Mouse (Mus musculus): ENCODE measurements around the gene Pip4k2a. TPM values are rescaled to one million over a fixed set of nuclear protein-coding genes. Genes with fewer than 3 reads are reported as not detected.

The Pip4k2a gene
- polyA plus RNA-seq, 1 experiment from 2014 or later, result 12.0 TPM

DNA sequence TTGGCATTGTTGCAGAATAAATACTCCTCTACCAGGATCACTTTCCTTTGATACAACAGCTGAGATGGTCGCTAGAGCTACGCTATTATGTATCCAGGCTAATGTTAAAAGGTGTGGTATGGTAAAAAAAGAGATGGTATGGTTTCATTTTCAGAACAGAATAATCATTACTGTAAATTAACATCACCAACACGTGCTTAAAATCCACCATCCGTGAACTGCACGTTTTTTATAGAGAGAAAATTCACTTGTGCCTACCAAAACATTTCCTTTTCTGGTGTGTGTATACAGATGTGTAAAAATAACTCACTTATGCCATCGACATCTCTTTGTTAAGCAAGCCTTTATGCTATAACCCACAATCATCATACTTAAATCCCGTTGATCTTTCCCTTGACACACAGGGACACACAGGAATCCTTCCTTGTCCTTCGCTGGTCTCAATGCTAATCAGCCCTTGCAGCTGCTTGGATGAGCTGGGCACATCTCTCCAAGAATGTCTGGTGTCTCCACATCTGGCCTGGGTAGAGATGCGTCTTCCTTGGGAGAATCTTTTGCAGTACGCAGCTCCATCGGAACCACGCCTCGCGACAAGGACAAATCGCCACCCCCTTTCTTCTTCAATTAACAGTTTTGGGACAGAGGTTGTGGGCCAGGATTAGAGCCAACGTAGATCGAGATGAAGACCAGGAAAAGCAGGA is 198.5 kb downstream of the Pip4k2a start:
- H3K4me2 ChIP-seq (replicated peaks; ENCODE audit: low read depth), result peak overlapping the region; percentile 70
- H3K9me3 ChIP-seq (ENCODE audit: control insufficient read depth), result no peaks in the 10 kb centered on the region
- WGBS, result 18% methylated on average over 17 of the region's 17 CpGs
- H3K27ac ChIP-seq (ENCODE audit: low read depth, low read length), result no peak overlapping the region
- H3K9ac ChIP-seq (ENCODE audit: low read depth, low read length), result no peak overlapping the region
- TF ChIP-seq CTCF (IDR thresholded peaks at IDR 0.05; ENCODE audit: low read depth), result no peak
- peak overlapping the region; percentile 40 for H3K4me3 ChIP-seq (ENCODE audit: low read depth, low read length)
- peaks cover 39% of the 10 kb centered on the region for H3K27me3 ChIP-seq (replicated peaks; ENCODE audit: control insufficient read depth, insufficient read depth, low read length)
- no peak for ATAC-seq
- H3K4me1 ChIP-seq (replicated peaks; ENCODE audit: control insufficient read depth, insufficient read depth, low read length), result no peaks in the 10 kb centered on the region
- H3K36me3 ChIP-seq (ENCODE audit: control insufficient read depth, insufficient read depth), result no peaks in the 10 kb centered on the region

DNA sequence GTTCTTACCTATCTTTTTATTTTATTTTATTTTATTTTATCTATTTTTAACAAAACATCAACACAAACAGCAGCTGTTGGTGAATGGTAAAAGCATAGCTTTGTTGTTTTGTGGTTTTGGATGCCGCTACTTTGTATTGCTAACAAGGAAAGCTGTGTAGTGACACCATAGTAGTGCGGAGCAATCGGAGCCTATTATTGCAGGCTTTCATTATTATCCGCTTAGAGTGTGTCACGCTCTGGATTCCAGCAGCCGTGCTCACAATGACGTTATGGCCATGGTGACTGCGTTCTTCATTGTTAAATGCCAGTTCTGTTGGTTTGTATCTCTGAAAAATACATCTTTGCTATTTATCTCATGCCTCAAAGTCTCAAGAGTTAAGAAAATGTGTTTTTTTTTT is 200.2 kb downstream of the Pip4k2a start:
- Histone ChIP-seq H3K4me3 (ENCODE audit: low read depth, low read length) (no peak overlapping the region), H3K9ac (ENCODE audit: low read depth, low read length) (no peak overlapping the region), H3K36me3 (ENCODE audit: control insufficient read depth, insufficient read depth) (no peaks in the 10 kb centered on the region), H3K4me2 (replicated peaks; ENCODE audit: low read depth) (no peak overlapping the region), H3K27ac (ENCODE audit: low read depth, low read length) (no peak overlapping the region), H3K27me3 (replicated peaks; ENCODE audit: control insufficient read depth, insufficient read depth, low read length) (peaks cover 34% of the 10 kb centered on the region), H3K9me3 (ENCODE audit: control insufficient read depth) (no peaks in the 10 kb centered on the region), H3K4me1 (replicated peaks; ENCODE audit: control insufficient read depth, insufficient read depth, low read length) (no peaks in the 10 kb centered on the region)
- 89% methylated on average over 8 of the region's 8 CpGs for WGBS
- ATAC-seq, result no peak
- no peak for TF ChIP-seq CTCF (IDR thresholded peaks at IDR 0.05; ENCODE audit: low read depth)

DNA sequence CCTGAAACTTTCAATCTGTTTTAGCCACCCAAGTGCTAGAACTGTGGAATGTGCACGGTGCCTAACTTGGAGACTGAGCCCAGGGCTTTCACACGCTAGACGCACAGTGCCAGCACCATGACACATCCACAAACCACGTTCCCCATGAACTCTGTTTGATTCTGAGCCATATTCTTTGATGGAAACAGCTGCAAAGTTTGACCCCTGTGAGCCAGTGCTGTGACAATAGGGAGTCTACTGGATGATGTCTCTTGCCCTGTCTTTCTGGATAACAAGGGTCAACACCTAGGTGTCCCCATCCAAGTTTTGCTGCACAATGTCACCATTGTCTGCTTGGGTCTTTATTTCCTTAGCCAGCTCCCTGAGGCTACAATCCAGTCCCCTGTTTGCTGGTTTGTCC is 203.7 kb downstream of the Pip4k2a start:
- Histone ChIP-seq H3K4me2 (replicated peaks; ENCODE audit: low read depth) (no peak overlapping the region), H3K9ac (ENCODE audit: low read depth, low read length) (no peak overlapping the region), H3K9me3 (ENCODE audit: control insufficient read depth) (no peaks in the 10 kb centered on the region), H3K4me1 (replicated peaks; ENCODE audit: control insufficient read depth, insufficient read depth, low read length) (no peaks in the 10 kb centered on the region), H3K36me3 (ENCODE audit: control insufficient read depth, insufficient read depth) (no peaks in the 10 kb centered on the region), H3K27ac (ENCODE audit: low read depth, low read length) (no peak overlapping the region), H3K4me3 (ENCODE audit: low read depth, low read length) (no peak overlapping the region), H3K27me3 (replicated peaks; ENCODE audit: control insufficient read depth, insufficient read depth, low read length) (peaks cover 2% of the 10 kb centered on the region)
- ATAC-seq, result no peak
- WGBS, result 78% methylated on average over 4 of the region's 4 CpGs
- TF ChIP-seq CTCF (IDR thresholded peaks at IDR 0.05; ENCODE audit: low read depth), result no peak

Other genes starting within 250 kb of the Pip4k2a start
- gene 4930426L09Rik, start 217 bp upstream of the Pip4k2a start, polyA plus RNA-seq (2015; fragmentation: Nextera tagmentation; extraction: Ambion mirVana), result 0.27 and 0.47 TPM in 2 replicates
- 0.09 TPM in 1 of 2 replicates, not detected in the other for gene Armc3, start 201.2 kb upstream of the Pip4k2a start, polyA plus RNA-seq (2015; fragmentation: Nextera tagmentation; extraction: Ambion mirVana)

Measured in intestine, postnatal 0 days (tissue).